Mouse (Mus musculus) forebrain, postnatal 0 days (tissue): Measurements from ENCODE around the gene Foxn3. TPM values are rescaled to one million over a fixed set of nuclear protein-coding genes. Genes with fewer than 3 reads are reported as not detected.

Source experiments
- ATAC-seq: fragments of 200-750 bp; cut with Nextera tagmentation; 2 replicates; pipeline ENCODE4 v1.8.0; 2017; ENCODE audit warnings: mild to moderate bottlenecking, moderate library complexity
- DNase-seq: peaks from one replicate; pipeline ENCODE4 v3.0.0-alpha.2; 2015
- H3K27ac ChIP-seq: fragments of 300-500 bp; sonication (generic); 2 replicates; pipeline ENCODE4 v1.5.1; 2014; ENCODE audit warnings: low read depth, mild to moderate bottlenecking, antibody characterized with exemption, low read length, moderate library complexity, mixed read lengths
- H3K27me3 ChIP-seq: fragments of 300-500 bp; sonication (generic); 2 replicates; pipeline ENCODE4 v1.6.1; 2014; ENCODE audit warnings: mild to moderate bottlenecking, low read length, mixed read lengths; ENCODE audit not compliant: insufficient read depth
- H3K36me3 ChIP-seq: fragments of 300-500 bp; sonication (generic); 2 replicates; pipeline ENCODE4 v1.6.1; 2014; ENCODE audit warnings: mild to moderate bottlenecking, moderate library complexity; ENCODE audit not compliant: insufficient read depth
- H3K4me1 ChIP-seq: fragments of 300-500 bp; sonication (generic); 2 replicates; pipeline ENCODE4 v1.6.1; 2014; ENCODE audit warnings: antibody characterized with exemption; ENCODE audit not compliant: insufficient read depth
- H3K4me2 ChIP-seq: fragments of 300-500 bp; sonication (generic); 2 replicates; pipeline ENCODE4 v1.6.1; 2014; ENCODE audit warnings: low read depth, mild to moderate bottlenecking, moderate library complexity
- H3K4me3 ChIP-seq: fragments of 300-500 bp; sonication (generic); 2 replicates; pipeline ENCODE4 v1.5.1; 2014; ENCODE audit warnings: low read depth, low read length, mixed read lengths
- H3K9ac ChIP-seq: fragments of 300-500 bp; sonication (generic); 2 replicates; pipeline ENCODE4 v1.6.1; 2014; ENCODE audit warnings: mild to moderate bottlenecking
- H3K9me3 ChIP-seq: fragments of 300-500 bp; sonication (generic); 2 replicates; pipeline ENCODE4 v1.6.1; 2016; ENCODE audit warnings: low read length
- CTCF ChIP-seq: sonication (generic); IDR thresholded peaks from 2 replicates; pipeline ENCODE4 v1.5.1; 2016; ENCODE audit warnings: antibody characterized with exemption, control low read depth, low read depth
- WGBS: fragments of 180-500 bp; shearing (Covaris S2); extraction: QIAGEN DNeasy Blood & Tissue Kit; methylation state at CpG from one replicate; pipeline ENCODE4 v1.1.7; 2014; 5-methylcytosine and 5-hydroxymethylcytosine counted together
- polyA plus RNA-seq: library from polyadenylated mRNA; unstranded; fragments of >200 nt; fragmentation: Nextera tagmentation; extraction: Ambion mirVana; gene quantifications from 2 replicates; pipeline ENCODE4 v1.2.1, GENCODE M21; 2015
- total RNA-seq: library from RNA; depleted of rRNA; stranded (reverse); fragments of >200 nt; gene quantifications from 2 replicates; pipeline ENCODE4 v1.2.3, GENCODE M21; 2014

The Foxn3 gene
- total and polyA plus RNA-seq, 2 experiments from 2014 or later, result 32.8 to 61.3 TPM

GRCm38 (mm10) chr12:99526571-99527140, 36.7 kb downstream of the Foxn3 start:
- ATAC-seq, result no peak
- 56% methylated on average over 9 of the region's 9 CpGs for WGBS
- no peaks in the 10 kb centered on the region for H3K36me3 ChIP-seq

DNA sequence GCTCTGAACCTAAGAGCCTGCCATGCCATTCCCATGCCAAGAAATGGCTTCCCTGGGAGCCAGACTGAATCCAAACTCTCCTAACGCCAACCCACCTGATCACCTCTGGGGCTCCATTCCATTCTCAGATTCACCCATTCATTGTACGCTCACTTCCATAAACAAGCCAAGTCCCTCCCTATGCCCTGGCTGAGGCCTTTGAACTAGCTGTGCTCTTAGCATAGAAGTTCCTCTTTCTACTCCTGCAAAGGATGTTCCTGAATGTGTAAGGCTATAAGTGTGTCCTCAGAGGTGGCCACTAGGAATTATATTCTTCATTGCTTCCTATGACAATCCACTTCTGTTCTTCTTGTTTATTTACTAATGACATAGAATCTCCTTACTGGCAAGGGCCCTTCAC, 40.5 kb downstream of the Foxn3 start:
- no peak for TF ChIP-seq CTCF
- ATAC-seq (no peak), DNase-seq (no peak)
- Histone ChIP-seq H3K4me3 (no peak overlapping the region), H3K4me2 (no peak overlapping the region), H3K27ac (no peak overlapping the region), H3K4me1 (no peaks in the 10 kb centered on the region; the same call in 1 of the 2 replicates), H3K9ac (no peak overlapping the region), H3K9me3 (no peaks in the 10 kb centered on the region), H3K36me3 (no peaks in the 10 kb centered on the region), H3K27me3 (no peaks in the 10 kb centered on the region)
- WGBS, result 91% methylated on average over 2 of the region's 2 CpGs

More at GRCm38 (mm10) chr12:99526571-99527140, 36.7 kb downstream of the Foxn3 start:
- no peak for DNase-seq
- Histone ChIP-seq H3K27me3 (no peaks in the 10 kb centered on the region), H3K27ac (no peak overlapping the region), H3K4me2 (no peak overlapping the region), H3K9ac (no peak overlapping the region), H3K4me3 (no peak overlapping the region), H3K9me3 (no peaks in the 10 kb centered on the region), H3K4me1 (peaks cover 3% of the 10 kb centered on the region; the same call in 1 of the 2 replicates)
- TF ChIP-seq CTCF, result no peak

- H3K4me1 ChIP-seq, result no peaks in the 10 kb centered on the region; the same call in 1 of the 2 replicates
- DNase-seq (no peak), ATAC-seq (no peak)
- WGBS, result 72% methylated on average over 4 of the region's 4 CpGs
- H3K27ac ChIP-seq, result no peak overlapping the region
- H3K4me2 ChIP-seq, result no peak overlapping the region
- no peak for TF ChIP-seq CTCF
- no peak overlapping the region for H3K9ac ChIP-seq
- no peak overlapping the region for H3K4me3 ChIP-seq
- H3K27me3 ChIP-seq, result no peaks in the 10 kb centered on the region
- H3K9me3 ChIP-seq, result no peaks in the 10 kb centered on the region
- H3K36me3 ChIP-seq, result no peaks in the 10 kb centered on the region
Observed at GRCm38 (mm10) chr12:99519862-99520261, 43.5 kb downstream of the Foxn3 start.

- H3K9ac ChIP-seq, result no peak overlapping the region
- H3K36me3 ChIP-seq, result no peaks in the 10 kb centered on the region
- H3K4me2 ChIP-seq, result peak overlapping the region; percentile 32
- no peaks in the 10 kb centered on the region; the same call in 1 of the 2 replicates for H3K4me1 ChIP-seq
- WGBS, result 8% methylated on average over 9 of the region's 9 CpGs
- no peak for TF ChIP-seq CTCF
- DNase-seq (peak; percentile 58), ATAC-seq (peak; percentile 48; the same call in 1 of the 2 replicates)
- no peaks in the 10 kb centered on the region for H3K9me3 ChIP-seq
- H3K27me3 ChIP-seq, result no peaks in the 10 kb centered on the region
- peak overlapping the region; percentile 36; the same call in 1 of the 2 replicates for H3K27ac ChIP-seq
- H3K4me3 ChIP-seq, result no peak overlapping the region; the same call in 1 of the 2 replicates
Observed at GRCm38 (mm10) chr12:99519191-99519614, 44.2 kb downstream of the Foxn3 start.

GRCm38 (mm10) chr12:99518640-99519039, 44.7 kb downstream of the Foxn3 start:
- no peaks in the 10 kb centered on the region; the same call in 1 of the 2 replicates for H3K4me1 ChIP-seq
- H3K27ac ChIP-seq, result no peak overlapping the region
- no peaks in the 10 kb centered on the region for H3K9me3 ChIP-seq
- H3K36me3 ChIP-seq, result no peaks in the 10 kb centered on the region
- H3K4me2 ChIP-seq, result peak overlapping the region; percentile 32; the same call in 1 of the 2 replicates
- no peak overlapping the region for H3K4me3 ChIP-seq
- no peaks in the 10 kb centered on the region for H3K27me3 ChIP-seq
- no peak for TF ChIP-seq CTCF
- H3K9ac ChIP-seq, result no peak overlapping the region
- no peak for ATAC-seq
- WGBS, result 91% methylated on average over 10 of the region's 10 CpGs
- no peak for DNase-seq

DNA sequence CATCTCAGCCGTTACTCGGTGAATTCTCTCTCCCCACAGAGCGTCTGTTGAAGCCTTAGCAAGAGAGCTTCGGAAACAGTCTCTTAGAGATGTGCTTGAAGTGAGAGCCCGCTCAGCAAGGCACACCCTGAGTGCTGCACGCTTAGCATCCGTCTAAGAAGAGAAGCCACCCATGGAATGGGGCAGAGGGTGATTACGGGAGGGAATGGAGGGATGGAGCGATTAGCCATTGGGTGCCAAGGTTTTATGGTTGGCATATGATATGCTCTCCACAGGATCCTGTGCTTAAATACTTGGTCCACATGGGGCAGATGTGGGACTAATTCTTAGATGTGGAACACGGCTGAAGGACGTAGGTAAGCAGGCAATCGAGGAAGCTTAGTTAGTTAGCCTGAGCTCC, 45.3 kb downstream of the Foxn3 start:
- no peak overlapping the region for H3K4me3 ChIP-seq
- H3K36me3 ChIP-seq, result no peaks in the 10 kb centered on the region
- no peaks in the 10 kb centered on the region for H3K9me3 ChIP-seq
- ATAC-seq, result no peak
- WGBS, result 92% methylated on average over 12 of the region's 12 CpGs
- no peak for TF ChIP-seq CTCF
- H3K4me2 ChIP-seq, result no peak overlapping the region
- H3K9ac ChIP-seq, result no peak overlapping the region
- no peaks in the 10 kb centered on the region for H3K27me3 ChIP-seq
- H3K4me1 ChIP-seq, result no peaks in the 10 kb centered on the region; the same call in 1 of the 2 replicates
- no peak overlapping the region for H3K27ac ChIP-seq
- DNase-seq, result no peak

DNA sequence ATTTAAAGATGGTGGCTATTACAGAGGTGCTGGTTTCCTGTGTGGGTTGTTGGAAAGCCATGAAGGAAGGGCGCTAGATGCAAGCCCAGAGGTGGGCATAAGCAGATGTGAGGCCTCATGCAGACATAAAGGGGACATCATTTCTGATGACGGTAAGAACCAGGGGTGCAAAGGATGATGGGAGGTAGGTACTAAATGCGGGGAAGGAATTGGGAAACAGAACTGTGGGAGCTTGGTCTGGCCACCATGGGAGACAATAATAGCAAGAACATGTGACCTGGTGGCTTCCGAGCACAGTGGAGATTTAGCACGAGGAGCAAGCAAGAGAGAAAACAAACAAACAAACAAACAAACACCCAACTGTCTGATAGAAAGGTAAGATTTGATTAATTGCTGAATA, 46.1 kb downstream of the Foxn3 start:
- no peak for DNase-seq
- Histone ChIP-seq H3K9me3 (no peaks in the 10 kb centered on the region), H3K27ac (no peak overlapping the region), H3K27me3 (no peaks in the 10 kb centered on the region), H3K36me3 (no peaks in the 10 kb centered on the region), H3K4me2 (no peak overlapping the region), H3K4me1 (no peaks in the 10 kb centered on the region; the same call in 1 of the 2 replicates), H3K9ac (no peak overlapping the region), H3K4me3 (no peak overlapping the region)
- TF ChIP-seq CTCF, result no peak
- no peak for ATAC-seq
- WGBS, result 92% methylated on average over 5 of the region's 5 CpGs
